Mouse (Mus musculus) cerebellum, postnatal 10 days (tissue): Measurements from ENCODE around the gene Trim58.
A peak's percentile ranks its signal among the peaks of the same experiment; 100 is the strongest.

Source experiments
- DNase-seq, 2 experiments: peaks; one replicate each; pipeline ENCODE4 v3.0.0; 2021; ENCODE audit warnings: mixed read lengths in 2 of 2

Trim58 gene

GRCm38 (mm10) chr11:58640272-58640867, at the start of gene Trim58:
Gene Trim58 (plus strand): TSS chr11:58640465.
- DNase-seq: peak; percentile 40 to 44

- DNase-seq: no peak
These were observed 45.5 kb upstream of the Trim58 start, which contains the start of gene Olfr324 for GRCm38 (mm10) chr11:58594814-58595213. Gene Olfr324 (plus strand): TSS chr11:58595114.

- no peak for DNase-seq
These were observed 42.4 kb upstream of the Trim58 start for GRCm38 (mm10) chr11:58597837-58598236.

GRCm38 (mm10) chr11:58602062-58602461, 38.2 kb upstream of the Trim58 start:
- DNase-seq: no peak

GRCm38 (mm10) chr11:58602800-58603560, 37.3 kb upstream of the Trim58 start:
- DNase-seq: no peak

- DNase-seq: no peak
These were observed 35.6 kb upstream of the Trim58 start for GRCm38 (mm10) chr11:58604688-58605087.

GRCm38 (mm10) chr11:58605228-58605627, 35.0 kb upstream of the Trim58 start:
- no peak for DNase-seq

GRCm38 (mm10) chr11:58606177-58606919, 33.9 kb upstream of the Trim58 start:
- no peak for DNase-seq

GRCm38 (mm10) chr11:58607030-58607429, 33.2 kb upstream of the Trim58 start:
- DNase-seq: no peak

- DNase-seq: no peak
These were observed 26.9 kb upstream of the Trim58 start for GRCm38 (mm10) chr11:58613359-58613758.

GRCm38 (mm10) chr11:58614526-58614925, 25.7 kb upstream of the Trim58 start:
- peak; percentile 49 to 57 for DNase-seq

GRCm38 (mm10) chr11:58615975-58616374, 24.3 kb upstream of the Trim58 start, which contains the start of gene 2210407C18Rik:
Gene 2210407C18Rik (minus strand): TSS chr11:58616075.
- no peak for DNase-seq

- no peak for DNase-seq
These were observed 21.9 kb upstream of the Trim58 start for GRCm38 (mm10) chr11:58618369-58618768.

GRCm38 (mm10) chr11:58618793-58619192, 21.5 kb upstream of the Trim58 start:
- DNase-seq: no peak

GRCm38 (mm10) chr11:58626146-58626545, 14.1 kb upstream of the Trim58 start:
- no peak for DNase-seq

- no peak for DNase-seq
These were observed 9.9 kb upstream of the Trim58 start, which contains the start of gene Olfr323 for GRCm38 (mm10) chr11:58630401-58630800. Gene Olfr323 (minus strand): TSS chr11:58630501.

- DNase-seq: no peak
These were observed 5.4 kb upstream of the Trim58 start for GRCm38 (mm10) chr11:58634878-58635277.

- peak; percentile 59 to 67 for DNase-seq
These were observed 3.8 kb upstream of the Trim58 start for GRCm38 (mm10) chr11:58636376-58636977.

- no peak for DNase-seq
These were observed 2.0 kb upstream of the Trim58 start for GRCm38 (mm10) chr11:58638176-58638701.

GRCm38 (mm10) chr11:58641057-58641456, 792 bp downstream of the Trim58 start:
- DNase-seq: no peak

- DNase-seq: no peak
These were observed 1.5 kb downstream of the Trim58 start for GRCm38 (mm10) chr11:58641638-58642358.

GRCm38 (mm10) chr11:58643350-58643749, 3.1 kb downstream of the Trim58 start:
- peak; percentile 45 to 53 for DNase-seq
